Mouse (Mus musculus) intestine, embryonic 16.5 days (tissue): ENCODE data around the gene Tmem262. TPM values are rescaled to one million over a fixed set of nuclear protein-coding genes. Genes with fewer than 3 reads are reported as not detected.

ENCODE experiments used
- ATAC-seq: fragments of 200-750 bp; cut with Nextera tagmentation; 2 replicates; pipeline ENCODE4 v1.8.0; 2017; ENCODE audit warnings: moderate TSS enrichment, moderate library complexity
- H3K27ac ChIP-seq: fragments of 300-500 bp; sonication (generic); 2 replicates; pipeline ENCODE4 v1.5.1; 2014; ENCODE audit warnings: mild to moderate bottlenecking, low read length
- H3K27me3 ChIP-seq: fragments of 300-500 bp; sonication (generic); replicated peaks from 2 replicates; pipeline ENCODE4 v1.6.1; 2014; ENCODE audit warnings: low read length, control low read depth, mixed read lengths; ENCODE audit not compliant: control insufficient read depth, insufficient read depth
- H3K36me3 ChIP-seq: fragments of 300-500 bp; sonication (generic); 2 replicates; pipeline ENCODE4 v1.6.1; 2014; ENCODE audit warnings: low read length, control low read depth; ENCODE audit not compliant: control insufficient read depth, insufficient read depth
- H3K4me1 ChIP-seq: fragments of 300-500 bp; sonication (generic); 2 replicates; pipeline ENCODE4 v1.6.1; 2014; ENCODE audit warnings: low read length, control low read depth, mixed read lengths; ENCODE audit not compliant: control insufficient read depth, insufficient read depth
- H3K4me2 ChIP-seq: fragments of 300-500 bp; sonication (generic); 2 replicates; pipeline ENCODE4 v1.6.1; 2014; ENCODE audit warnings: low read depth, low read length, control low read depth
- H3K4me3 ChIP-seq: fragments of 300-500 bp; sonication (generic); 2 replicates; pipeline ENCODE4 v1.5.1; 2014; ENCODE audit warnings: mild to moderate bottlenecking, low read length
- H3K9ac ChIP-seq: fragments of 300-500 bp; sonication (generic); 2 replicates; pipeline ENCODE4 v1.6.1; 2014; ENCODE audit warnings: low read depth, low read length
- H3K9me3 ChIP-seq: fragments of 300-500 bp; sonication (generic); 2 replicates; pipeline ENCODE4 v1.6.1; 2016; ENCODE audit warnings: low read length, control low read depth; ENCODE audit not compliant: control insufficient read depth
- WGBS: fragments of 180-500 bp; shearing (Covaris S2); extraction: QIAGEN DNeasy Blood & Tissue Kit; methylation state at CpG from one replicate; pipeline ENCODE4 v1.1.7; 2014; 5-methylcytosine and 5-hydroxymethylcytosine counted together
- polyA plus RNA-seq: library from polyadenylated mRNA; unstranded; fragments of >200 nt; fragmentation: Nextera tagmentation; extraction: Ambion mirVana; gene quantifications from 2 replicates; pipeline ENCODE4 v1.2.1, GENCODE M21; 2015

Tmem262 gene
- polyA plus RNA-seq, 1 experiment from 2014 or later: not detected

DNA sequence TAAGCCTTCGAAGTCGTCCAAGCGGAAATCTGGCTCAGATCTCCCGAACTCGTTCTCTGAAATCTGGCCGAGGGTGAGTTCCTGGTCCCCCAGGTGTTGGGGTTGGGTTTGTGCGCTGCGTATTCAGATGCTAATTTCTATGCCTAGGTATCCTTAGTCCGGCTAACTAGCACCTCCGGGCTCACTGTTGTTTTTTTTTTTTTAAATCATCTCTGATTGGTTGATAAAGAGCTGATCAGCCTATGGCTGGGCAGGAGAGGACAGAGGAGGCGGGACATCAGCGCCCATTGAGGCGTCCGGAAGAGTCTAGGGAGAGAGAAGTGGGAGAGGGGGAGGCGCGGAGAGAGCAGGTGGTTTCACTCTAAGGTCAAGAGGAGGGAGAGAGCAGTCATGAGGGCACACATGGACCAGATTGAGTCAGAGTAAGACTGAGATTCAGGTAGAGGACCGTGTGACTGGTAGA is 5.6 kb downstream of the Tmem262 start:
- Histone ChIP-seq H3K4me2 (peak overlapping the region; percentile 81), H3K27ac (peak overlapping the region; percentile 73), H3K9ac (peak overlapping the region; percentile 80), H3K27me3 (no peaks in the 10 kb centered on the region), H3K36me3 (peaks cover 8% of the 10 kb centered on the region), H3K4me3 (peak overlapping the region; percentile 81), H3K9me3 (no peaks in the 10 kb centered on the region), H3K4me1 (peaks cover 11% of the 10 kb centered on the region)
- peak; percentile 78 for ATAC-seq
- WGBS: 0% methylated on average over 17 of the region's 17 CpGs

DNA sequence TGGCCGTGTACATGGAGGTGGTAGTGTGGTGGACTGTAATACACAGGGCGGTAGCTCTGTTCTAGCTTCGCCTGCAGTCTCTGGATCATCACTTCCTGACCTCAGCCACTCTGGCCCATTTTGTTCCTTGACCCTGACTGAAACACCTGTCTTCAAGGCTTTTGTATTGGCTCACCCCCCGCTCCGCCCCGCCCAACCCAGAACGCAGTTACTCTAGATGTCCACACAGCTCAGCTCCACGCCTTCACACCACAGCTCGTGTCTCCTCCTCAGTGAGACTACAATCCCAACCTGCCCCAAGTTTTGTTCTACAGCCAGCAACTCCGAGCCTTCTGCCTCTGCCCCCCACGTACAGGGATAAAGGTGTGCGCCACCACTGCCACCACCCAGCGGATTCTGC is 9.0 kb downstream of the Tmem262 start:
- Histone ChIP-seq H3K9me3 (no peaks in the 10 kb centered on the region), H3K4me3 (no peak overlapping the region), H3K27ac (no peak overlapping the region), H3K9ac (no peak overlapping the region), H3K4me2 (no peak overlapping the region), H3K4me1 (peaks cover 9% of the 10 kb centered on the region), H3K36me3 (peaks cover 7% of the 10 kb centered on the region; the same call in 1 of the 2 replicates), H3K27me3 (no peaks in the 10 kb centered on the region)
- 86% methylated on average over 13 of the region's 13 CpGs for WGBS
- no peak for ATAC-seq

DNA sequence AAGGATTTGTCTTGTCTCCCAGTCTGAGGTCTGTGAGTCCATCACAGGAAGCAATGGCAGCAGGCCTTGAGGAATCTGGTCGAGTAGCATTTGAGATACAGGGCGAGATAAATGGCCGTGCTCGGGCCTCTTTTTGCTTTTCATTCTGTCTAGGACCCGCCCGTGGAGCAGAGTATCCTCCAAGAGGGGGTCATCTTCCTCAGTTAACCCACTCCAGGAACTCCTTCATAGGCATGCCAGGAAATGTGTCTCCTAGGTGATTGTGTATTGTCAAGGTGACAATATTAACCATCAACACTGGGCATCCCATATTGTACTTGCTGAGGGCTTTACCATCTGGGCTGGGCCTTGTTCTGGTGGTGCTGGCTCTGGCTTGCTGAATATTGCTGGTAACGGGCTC is 14.3 kb downstream of the Tmem262 start, which contains the start of gene AC131692.1:
TSS of gene AC131692.1 (plus strand) at position 301 of the 400 bp plus-strand sequence.
- H3K36me3 ChIP-seq: peaks cover 9% of the 10 kb centered on the region; the same call in 1 of the 2 replicates
- no peak within 1 kb of the TSS for H3K4me3 ChIP-seq
- H3K27me3 ChIP-seq: no peaks in the 10 kb centered on the region
- no peaks in the 10 kb centered on the region for H3K9me3 ChIP-seq
- ATAC-seq: no peak
- no peak within 1 kb of the TSS for H3K4me2 ChIP-seq
- H3K27ac ChIP-seq: no peak within 1 kb of the TSS
- H3K4me1 ChIP-seq: no peaks in the 10 kb centered on the region
- no peak within 1 kb of the TSS for H3K9ac ChIP-seq
- 85% methylated on average over 7 of the region's 7 CpGs for WGBS

GRCm38 (mm10) chr19:6097847-6098246 is 18.0 kb downstream of the Tmem262 start:
- ATAC-seq: no peak
- no peaks in the 10 kb centered on the region for H3K9me3 ChIP-seq
- no peak overlapping the region for H3K4me3 ChIP-seq
- H3K9ac ChIP-seq: no peak overlapping the region
- WGBS: 95% methylated on average over 3 of the region's 3 CpGs
- H3K36me3 ChIP-seq: peaks cover 2% of the 10 kb centered on the region; the same call in 1 of the 2 replicates
- H3K4me1 ChIP-seq: 0 out of 2 replicates have a peak, but pooled peaks cover 2% of the 10 kb centered on the region
- H3K4me2 ChIP-seq: no peak overlapping the region
- H3K27ac ChIP-seq: no peak overlapping the region
- H3K27me3 ChIP-seq: no peaks in the 10 kb centered on the region

DNA sequence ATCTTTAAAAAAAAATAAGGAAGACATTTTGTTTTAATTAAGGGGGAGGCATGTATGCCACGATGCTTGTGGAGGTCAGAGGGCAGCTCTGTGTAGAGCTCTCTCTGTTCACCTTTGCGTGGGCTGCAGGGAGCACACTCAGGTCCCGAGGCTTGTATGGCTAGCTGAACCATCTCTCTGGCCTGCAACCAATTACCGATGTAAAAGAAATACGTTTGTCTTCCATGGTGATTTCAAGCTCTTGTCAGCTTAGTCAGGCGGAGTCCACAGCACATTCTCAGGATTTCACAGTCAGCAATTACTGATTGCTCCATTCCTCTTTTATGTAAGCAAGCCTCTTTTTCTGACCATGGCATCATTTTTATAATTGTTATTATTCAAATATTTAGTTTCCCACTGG is 21.4 kb downstream of the Tmem262 start:
- H3K9ac ChIP-seq: no peak overlapping the region
- H3K9me3 ChIP-seq: no peaks in the 10 kb centered on the region
- peaks cover 2% of the 10 kb centered on the region; the same call in 1 of the 2 replicates for H3K36me3 ChIP-seq
- peaks cover 14% of the 10 kb centered on the region for H3K4me1 ChIP-seq
- no peak overlapping the region for H3K4me3 ChIP-seq
- no peaks in the 10 kb centered on the region for H3K27me3 ChIP-seq
- H3K4me2 ChIP-seq: no peak overlapping the region
- no peak overlapping the region for H3K27ac ChIP-seq
- WGBS: 67% methylated on average over 6 of the region's 6 CpGs
- ATAC-seq: no peak

DNA sequence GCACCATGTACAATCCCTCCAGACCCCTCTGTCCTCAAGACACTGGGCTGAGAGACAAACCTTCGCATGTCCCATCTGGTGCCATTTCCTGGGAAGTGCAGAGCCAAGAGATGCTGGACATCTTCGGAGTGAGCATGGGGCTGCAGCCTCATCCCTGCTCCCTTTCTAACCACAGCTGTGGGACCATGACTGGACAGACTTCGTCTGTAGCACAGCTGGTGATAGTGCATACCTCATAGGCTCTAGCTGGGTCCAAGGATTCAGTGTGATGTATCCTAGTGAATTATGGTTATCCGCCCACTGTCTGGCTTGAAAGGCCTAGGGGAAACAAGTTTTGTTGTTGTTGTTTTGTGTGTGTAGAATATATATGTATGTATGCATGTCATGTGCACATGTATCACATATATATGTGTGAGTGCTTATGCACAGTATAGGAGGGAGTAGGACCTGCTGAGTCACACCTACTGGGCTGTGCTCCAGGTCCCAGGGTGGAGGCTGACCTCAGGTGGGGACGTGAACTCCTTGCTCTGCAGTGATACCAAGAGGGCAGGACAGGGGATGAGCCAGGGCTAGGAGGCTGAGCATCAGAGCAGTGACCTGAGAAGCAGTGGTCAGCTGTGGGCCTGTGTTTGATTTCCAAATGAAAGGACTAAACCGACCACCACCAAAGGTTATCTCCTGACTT is 22.5 kb downstream of the Tmem262 start:
- H3K9ac ChIP-seq: no peak overlapping the region
- H3K9me3 ChIP-seq: no peaks in the 10 kb centered on the region
- H3K4me2 ChIP-seq: no peak overlapping the region
- no peak overlapping the region for H3K27ac ChIP-seq
- 0 out of 2 replicates have a peak, but pooled peaks have one; percentile 31 for ATAC-seq
- H3K4me3 ChIP-seq: no peak overlapping the region
- peaks cover 14% of the 10 kb centered on the region for H3K4me1 ChIP-seq
- H3K36me3 ChIP-seq: peaks cover 2% of the 10 kb centered on the region; the same call in 1 of the 2 replicates
- 72% methylated on average over 6 of the region's 6 CpGs for WGBS
- H3K27me3 ChIP-seq: no peaks in the 10 kb centered on the region

GRCm38 (mm10) chr19:6104476-6104875 is 24.6 kb downstream of the Tmem262 start:
- WGBS: 50% methylated on average over 4 of the region's 4 CpGs

GRCm38 (mm10) chr19:6105586-6105985 is 25.8 kb downstream of the Tmem262 start, which contains the start of gene Naaladl1:
Gene Naaladl1 (plus strand): TSS chr19:6105782.
- no peaks in the 10 kb centered on the region for H3K27me3 ChIP-seq
- WGBS: 68% methylated on average over 7 of the region's 7 CpGs
- peak within 1 kb of the TSS; percentile 44 for H3K4me3 ChIP-seq
- peak within 1 kb of the TSS; percentile 60 for H3K9ac ChIP-seq
- peak within 1 kb of the TSS; percentile 78 for H3K27ac ChIP-seq
- no peaks in the 10 kb centered on the region for H3K9me3 ChIP-seq
- ATAC-seq: peak; percentile 63
- peak within 1 kb of the TSS; percentile 19 for H3K4me2 ChIP-seq
- H3K4me1 ChIP-seq: peaks cover 14% of the 10 kb centered on the region
- H3K36me3 ChIP-seq: no peaks in the 10 kb centered on the region

More at GRCm38 (mm10) chr19:6104476-6104875, 24.6 kb downstream of the Tmem262 start:
- Histone ChIP-seq H3K4me1 (peaks cover 14% of the 10 kb centered on the region), H3K36me3 (no peaks in the 10 kb centered on the region), H3K9me3 (no peaks in the 10 kb centered on the region), H3K4me3 (no peak overlapping the region), H3K9ac (no peak overlapping the region), H3K27ac (peak overlapping the region; percentile 75), H3K27me3 (no peaks in the 10 kb centered on the region), H3K4me2 (no peak overlapping the region)
- ATAC-seq: peak; percentile 80

- H3K4me3 ChIP-seq: no peak overlapping the region
- no peaks in the 10 kb centered on the region for H3K9me3 ChIP-seq
- H3K4me2 ChIP-seq: no peak overlapping the region
- no peak overlapping the region for H3K9ac ChIP-seq
- H3K27me3 ChIP-seq: no peaks in the 10 kb centered on the region
- H3K4me1 ChIP-seq: peaks cover 15% of the 10 kb centered on the region
- no peak overlapping the region for H3K27ac ChIP-seq
- 65% methylated on average over 6 of the region's 6 CpGs for WGBS
- peaks cover 15% of the 10 kb centered on the region for H3K36me3 ChIP-seq
- ATAC-seq: no peak
Observed at GRCm38 (mm10) chr19:6113116-6113515, 33.3 kb downstream of the Tmem262 start.
